Mouse (Mus musculus) neural tube, embryonic 14.5 days (tissue): Measurements from ENCODE around the gene Sgo2b. TPM values are rescaled to one million over a fixed set of nuclear protein-coding genes. Genes with fewer than 3 reads are reported as not detected.
A peak's percentile ranks its signal among the peaks of the same experiment; 100 is the strongest.

ENCODE experiments used
- ATAC-seq: fragments of 200-750 bp; cut with Nextera tagmentation; 2 replicates; pipeline ENCODE4 v1.8.0; 2017; ENCODE audit warnings: low read depth, mild to moderate bottlenecking, moderate TSS enrichment, moderate library complexity
- H3K27ac ChIP-seq: fragments of 300-500 bp; sonication (generic); 2 replicates; pipeline ENCODE4 v1.5.1; 2014; ENCODE audit warnings: low read depth, mild to moderate bottlenecking, control low read depth, low read length, moderate library complexity, mixed read lengths
- H3K27me3 ChIP-seq: fragments of 300-500 bp; sonication (generic); 2 replicates; pipeline ENCODE4 v1.6.1; 2014; ENCODE audit warnings: low read length; ENCODE audit not compliant: control insufficient read depth, insufficient read depth
- H3K36me3 ChIP-seq: fragments of 300-500 bp; sonication (generic); 2 replicates; pipeline ENCODE4 v1.6.1; 2014; ENCODE audit warnings: low read length, mixed read lengths; ENCODE audit not compliant: control insufficient read depth, insufficient read depth
- H3K4me1 ChIP-seq: fragments of 300-500 bp; sonication (generic); 2 replicates; pipeline ENCODE4 v1.6.1; 2014; ENCODE audit warnings: low read length; ENCODE audit not compliant: control insufficient read depth, insufficient read depth
- H3K4me2 ChIP-seq: fragments of 300-500 bp; sonication (generic); 2 replicates; pipeline ENCODE4 v1.6.1; 2014; ENCODE audit warnings: mild to moderate bottlenecking, low read depth, low read length, control low read depth
- H3K4me3 ChIP-seq: fragments of 300-500 bp; sonication (generic); 2 replicates; pipeline ENCODE4 v1.5.1; 2014; ENCODE audit warnings: low read depth, low read length, control low read depth, mixed read lengths
- H3K9ac ChIP-seq: fragments of 300-500 bp; sonication (generic); replicated peaks from 2 replicates; pipeline ENCODE4 v1.6.1; 2014; ENCODE audit warnings: low read depth, mild to moderate bottlenecking, control low read depth, low read length, mixed read lengths
- H3K9me3 ChIP-seq: fragments of 300-500 bp; sonication (generic); 2 replicates; pipeline ENCODE4 v1.6.1; 2016; ENCODE audit warnings: low read length; ENCODE audit not compliant: control insufficient read depth
- WGBS: fragments of 180-500 bp; shearing (Covaris S2); extraction: QIAGEN DNeasy Blood & Tissue Kit; methylation state at CpG from one replicate; pipeline ENCODE4 v1.1.7; 2014; 5-methylcytosine and 5-hydroxymethylcytosine counted together
- polyA plus RNA-seq: library from polyadenylated mRNA; unstranded; fragments of >200 nt; fragmentation: Nextera tagmentation; extraction: Ambion mirVana; gene quantifications from 2 replicates; pipeline ENCODE4 v1.2.1, GENCODE M21; 2014

Sgo2b gene
- polyA plus RNA-seq, 1 experiment from 2014 or later: not detected

DNA sequence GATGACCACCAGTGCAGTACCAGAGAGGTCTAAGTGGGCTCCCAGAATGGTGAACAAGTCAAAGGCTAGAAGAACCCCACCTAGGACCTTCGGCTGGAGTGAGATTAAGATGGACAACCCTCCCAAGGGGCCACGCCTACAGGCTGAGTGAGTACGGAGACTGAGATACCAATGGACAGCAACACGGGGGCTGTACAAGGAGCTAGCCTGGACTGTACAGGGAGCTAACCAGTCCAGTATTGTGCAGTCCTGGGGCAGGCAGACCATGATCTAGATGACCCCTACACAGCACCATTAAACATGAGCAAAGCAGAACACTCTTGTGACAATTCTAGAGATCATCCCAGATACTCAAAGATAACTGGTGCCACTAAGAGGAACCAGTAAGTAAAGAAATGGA is 73.7 kb downstream of the Sgo2b start:
- no peak for ATAC-seq
- no peak overlapping the region for H3K9ac ChIP-seq
- H3K4me3 ChIP-seq: no peak overlapping the region
- no peaks in the 10 kb centered on the region for H3K4me1 ChIP-seq
- H3K27me3 ChIP-seq: no peaks in the 10 kb centered on the region
- H3K4me2 ChIP-seq: no peak overlapping the region
- no peaks in the 10 kb centered on the region for H3K36me3 ChIP-seq
- WGBS: 95% methylated on average over 4 of the region's 4 CpGs
- no peak overlapping the region for H3K27ac ChIP-seq
- H3K9me3 ChIP-seq: no peaks in the 10 kb centered on the region

- Histone ChIP-seq H3K9me3 (no peaks in the 10 kb centered on the region), H3K4me2 (no peak overlapping the region), H3K27me3 (no peaks in the 10 kb centered on the region), H3K36me3 (no peaks in the 10 kb centered on the region), H3K4me1 (no peaks in the 10 kb centered on the region), H3K9ac (no peak overlapping the region), H3K4me3 (no peak overlapping the region), H3K27ac (no peak overlapping the region)
- peak; percentile 91 for ATAC-seq
- 17% methylated on average over 6 of the region's 6 CpGs for whole genome bisulfite sequencing
Measured at GRCm38 (mm10) chr8:63877393-63877792, 74.7 kb downstream of the Sgo2b start.

DNA sequence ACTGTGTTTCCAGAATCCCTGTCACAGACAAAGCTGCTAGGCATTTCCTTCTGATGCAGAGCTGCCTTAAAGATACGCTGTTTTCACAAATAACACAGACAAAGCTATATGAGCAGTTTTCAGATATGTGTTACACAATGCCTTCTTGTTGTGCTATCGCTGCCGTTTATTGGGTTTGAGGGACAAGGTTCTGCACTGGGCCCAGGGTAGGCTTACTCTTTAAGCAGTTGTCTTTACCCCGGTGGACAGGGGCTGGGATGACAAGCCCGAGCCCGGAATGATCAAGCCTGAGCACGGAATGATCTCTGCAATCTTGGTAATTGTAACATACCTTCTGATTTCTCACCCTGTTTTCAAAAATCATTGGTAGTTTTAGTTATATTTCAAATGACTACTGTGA is 75.1 kb downstream of the Sgo2b start:
- no peak overlapping the region for H3K27ac ChIP-seq

More for the DNA sequence above, 75.1 kb downstream of the Sgo2b start:
- no peaks in the 10 kb centered on the region for H3K4me1 ChIP-seq
- no peaks in the 10 kb centered on the region for H3K36me3 ChIP-seq
- no peaks in the 10 kb centered on the region for H3K27me3 ChIP-seq
- H3K4me3 ChIP-seq: no peak overlapping the region
- H3K9ac ChIP-seq: no peak overlapping the region
- H3K9me3 ChIP-seq: no peaks in the 10 kb centered on the region
- 90% methylated on average over 7 of the region's 7 CpGs for WGBS
- ATAC-seq: peak; percentile 67; the same call in 1 of the 2 replicates
- no peak overlapping the region for H3K4me2 ChIP-seq
